Mouse (Mus musculus) megakaryocyte, embryonic 14.5 days (primary cell): ENCODE results near the gene Ptprn2.

ENCODE experiments used
- FLI1 ChIP-seq: IDR thresholded peaks from 2 replicates; pipeline ENCODE4 v1.6.1; 2012; ENCODE audit warnings: low read length, inconsistent platforms, mixed read lengths
- GATA1 ChIP-seq: IDR thresholded peaks from 3 replicates; pipeline ENCODE4 v1.6.1; 2012; ENCODE audit warnings: mixed read lengths, low read length, inconsistent platforms, borderline replicate concordance

- TF ChIP-seq FLI1 (no peak), GATA1 (no peak)
Observed at GRCm38 (mm10) chr12:116594866-116595610, 109.5 kb downstream of the Ptprn2 start.
